Mouse (Mus musculus) embryonic facial prominence, embryonic 10.5 days (tissue): ENCODE data around the gene Il4ra. TPM values are rescaled to one million over a fixed set of nuclear protein-coding genes. Genes with fewer than 3 reads are reported as not detected.

Experiments used
- DNase-seq: peaks from one replicate; pipeline ENCODE4 v3.0.0-alpha.2; 2017; ENCODE audit warnings: low spot score
- H3K27ac ChIP-seq: fragments of 300-500 bp; sonication (generic); replicated peaks from 2 replicates; pipeline ENCODE4 v1.5.1; 2016; ENCODE audit warnings: mild to moderate bottlenecking
- H3K27me3 ChIP-seq: fragments of 300-500 bp; sonication (generic); replicated peaks from 2 replicates; pipeline ENCODE4 v1.6.1; 2016; ENCODE audit warnings: low read depth, mild to moderate bottlenecking; ENCODE audit not compliant: poor library complexity, severe bottlenecking
- H3K36me3 ChIP-seq: fragments of 300-500 bp; sonication (generic); replicated peaks from 2 replicates; pipeline ENCODE4 v1.6.1; 2016; ENCODE audit warnings: mild to moderate bottlenecking, moderate library complexity
- H3K4me1 ChIP-seq: fragments of 300-500 bp; sonication (generic); 2 replicates; pipeline ENCODE4 v1.6.1; 2016
- H3K4me3 ChIP-seq: fragments of 300-500 bp; sonication (generic); 2 replicates; pipeline ENCODE4 v1.5.1; 2016; ENCODE audit warnings: mild to moderate bottlenecking, moderate library complexity
- H3K9me3 ChIP-seq: fragments of 300-500 bp; sonication (generic); 2 replicates; pipeline ENCODE4 v1.6.1; 2016; ENCODE audit warnings: mild to moderate bottlenecking
- WGBS: fragments of 180-500 bp; shearing (Covaris S2); methylation state at CpG from one replicate; pipeline ENCODE4 v1.1.7; 2016; 5-methylcytosine and 5-hydroxymethylcytosine counted together
- polyA plus RNA-seq: library from polyadenylated mRNA; unstranded; fragments of >200 nt; fragmentation: Nextera tagmentation; extraction: Ambion mirVana; gene quantifications from 2 replicates; pipeline ENCODE4 v1.2.1, GENCODE M21; 2016

Il4ra gene
- polyA plus RNA-seq, 1 experiment from 2014 or later, result 3.7 TPM

GRCm38 (mm10) chr7:125607384-125608182 is 55.7 kb downstream of the Il4ra start:
- Histone ChIP-seq H3K9me3 (no peaks in the 10 kb centered on the region), H3K4me1 (peaks cover 10% of the 10 kb centered on the region; the same call in 1 of the 2 replicates), H3K27ac (no peak overlapping the region), H3K27me3 (no peaks in the 10 kb centered on the region), H3K4me3 (no peak overlapping the region), H3K36me3 (no peaks in the 10 kb centered on the region)
- no peak for DNase-seq
- WGBS, result 66% methylated on average over 6 of the region's 6 CpGs

DNA sequence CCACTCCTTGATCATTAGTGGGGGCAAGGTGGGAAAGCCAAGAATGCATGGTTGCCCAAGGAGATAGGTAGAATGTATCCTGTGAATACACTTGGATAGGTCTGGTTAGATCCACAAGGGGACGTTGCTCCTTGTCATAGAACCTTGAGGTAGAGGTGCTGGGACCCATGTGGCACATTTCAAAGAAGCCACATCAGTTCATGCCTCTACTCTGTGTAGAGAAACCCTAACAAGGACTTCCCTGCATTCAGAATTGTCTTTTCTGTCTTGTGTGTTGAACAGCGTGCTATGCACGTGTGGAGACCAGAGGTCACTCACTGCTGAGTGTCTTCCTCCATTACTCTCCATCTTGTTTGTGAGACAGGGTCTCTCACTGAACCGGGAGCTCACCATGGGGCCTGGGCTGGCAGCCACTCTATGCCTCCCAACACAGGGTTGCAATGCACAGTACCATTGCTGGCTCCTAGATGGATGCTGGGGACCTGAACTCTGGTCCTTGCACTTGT is 56.3 kb downstream of the Il4ra start:
- no peak overlapping the region for H3K27ac ChIP-seq
- WGBS, result 87% methylated on average over 4 of the region's 4 CpGs
- H3K4me3 ChIP-seq, result no peak overlapping the region
- no peaks in the 10 kb centered on the region for H3K36me3 ChIP-seq
- no peaks in the 10 kb centered on the region for H3K27me3 ChIP-seq
- H3K9me3 ChIP-seq, result no peaks in the 10 kb centered on the region
- no peak for DNase-seq
- peaks cover 8% of the 10 kb centered on the region; the same call in 1 of the 2 replicates for H3K4me1 ChIP-seq

GRCm38 (mm10) chr7:125613579-125613978 is 61.7 kb downstream of the Il4ra start:
- H3K36me3 ChIP-seq, result no peaks in the 10 kb centered on the region
- no peaks in the 10 kb centered on the region for H3K4me1 ChIP-seq
- 78% methylated on average over 5 of the region's 5 CpGs for WGBS
- no peaks in the 10 kb centered on the region for H3K9me3 ChIP-seq
- H3K27ac ChIP-seq, result no peak overlapping the region
- H3K27me3 ChIP-seq, result no peaks in the 10 kb centered on the region
- no peak for DNase-seq
- H3K4me3 ChIP-seq, result no peak overlapping the region

GRCm38 (mm10) chr7:125615453-125615852 is 63.5 kb downstream of the Il4ra start:
- H3K4me3 ChIP-seq, result no peak overlapping the region
- 90% methylated on average over 7 of the region's 7 CpGs for WGBS
- DNase-seq, result no peak
- no peaks in the 10 kb centered on the region for H3K4me1 ChIP-seq
- no peak overlapping the region for H3K27ac ChIP-seq
- no peaks in the 10 kb centered on the region for H3K9me3 ChIP-seq
- H3K27me3 ChIP-seq, result no peaks in the 10 kb centered on the region
- H3K36me3 ChIP-seq, result no peaks in the 10 kb centered on the region

GRCm38 (mm10) chr7:125618016-125618415 is 66.1 kb downstream of the Il4ra start:
- no peak overlapping the region for H3K27ac ChIP-seq
- 77% methylated on average over 7 of the region's 7 CpGs for WGBS
- H3K4me3 ChIP-seq, result no peak overlapping the region
- H3K4me1 ChIP-seq, result peaks cover 14% of the 10 kb centered on the region
- H3K9me3 ChIP-seq, result no peaks in the 10 kb centered on the region
- no peaks in the 10 kb centered on the region for H3K36me3 ChIP-seq
- no peaks in the 10 kb centered on the region for H3K27me3 ChIP-seq
- DNase-seq, result no peak

GRCm38 (mm10) chr7:125620077-125620476 is 68.2 kb downstream of the Il4ra start:
- WGBS, result 78% methylated on average over 4 of the region's 4 CpGs
- DNase-seq, result no peak

DNA sequence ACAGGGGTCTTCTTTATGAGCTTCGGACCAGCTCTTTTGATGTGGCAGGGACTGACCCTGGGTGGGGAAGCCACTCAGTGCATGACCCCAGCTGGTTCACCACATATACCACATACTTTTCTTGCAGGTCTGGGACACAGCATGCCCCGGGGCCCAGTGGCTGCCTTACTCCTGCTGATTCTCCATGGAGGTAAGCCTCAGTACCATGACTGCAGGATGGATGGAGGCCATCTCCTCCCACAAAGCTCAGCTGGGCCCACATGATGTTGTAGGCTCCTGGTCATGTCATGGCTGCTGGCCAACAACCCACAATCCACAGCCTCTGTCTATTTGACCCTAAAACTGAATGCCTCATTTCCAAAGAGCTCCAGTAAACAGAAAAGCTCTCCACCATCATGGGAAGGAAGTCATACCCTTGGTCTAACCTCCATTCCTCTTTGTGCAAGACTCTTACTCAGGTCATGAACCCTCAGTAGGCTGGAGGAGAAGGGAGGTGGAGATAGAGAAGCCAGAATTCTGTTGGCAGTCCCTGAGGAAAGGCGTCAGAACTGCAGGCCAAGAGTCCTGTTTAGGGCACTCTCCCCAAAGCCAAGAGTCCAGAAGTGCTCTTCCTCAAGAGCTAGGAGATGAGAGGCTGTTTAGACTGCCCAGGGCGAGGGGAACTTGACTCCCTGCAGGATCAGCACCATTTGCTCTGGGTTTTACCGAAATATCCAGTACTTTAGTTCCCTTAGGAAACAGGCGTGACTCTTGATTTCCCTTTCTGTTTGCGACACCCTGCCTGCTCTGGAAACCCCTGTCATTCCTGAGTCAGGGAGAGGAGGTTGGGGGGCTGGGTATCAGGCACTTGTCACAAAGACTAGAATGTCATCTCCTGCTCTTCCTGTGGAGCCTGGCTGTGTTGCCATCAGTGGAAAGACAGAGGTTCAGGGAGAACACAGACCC is 71.1 kb downstream of the Il4ra start:
- no peaks in the 10 kb centered on the region for H3K36me3 ChIP-seq
- no peak overlapping the region for H3K4me3 ChIP-seq
- no peak overlapping the region for H3K27ac ChIP-seq
- H3K27me3 ChIP-seq, result no peaks in the 10 kb centered on the region
- H3K9me3 ChIP-seq, result no peaks in the 10 kb centered on the region
- WGBS, result 73% methylated on average over 7 of the region's 7 CpGs
- H3K4me1 ChIP-seq, result peaks cover 24% of the 10 kb centered on the region
- no peak for DNase-seq

More at GRCm38 (mm10) chr7:125620077-125620476, 68.2 kb downstream of the Il4ra start:
- no peaks in the 10 kb centered on the region for H3K9me3 ChIP-seq
- no peak overlapping the region for H3K27ac ChIP-seq
- no peak overlapping the region for H3K4me3 ChIP-seq
- H3K36me3 ChIP-seq, result no peaks in the 10 kb centered on the region
- H3K27me3 ChIP-seq, result no peaks in the 10 kb centered on the region
- peaks cover 14% of the 10 kb centered on the region for H3K4me1 ChIP-seq

- Histone ChIP-seq H3K4me3 (no peak overlapping the region), H3K27me3 (no peaks in the 10 kb centered on the region), H3K27ac (no peak overlapping the region), H3K9me3 (0 out of 2 replicates have a peak, but pooled peaks cover 3% of the 10 kb centered on the region), H3K4me1 (peaks cover 26% of the 10 kb centered on the region), H3K36me3 (no peaks in the 10 kb centered on the region)
- 61% methylated on average over 4 of the region's 4 CpGs for WGBS
- DNase-seq, result no peak
These were observed 73.3 kb downstream of the Il4ra start for GRCm38 (mm10) chr7:125625219-125625618.

DNA sequence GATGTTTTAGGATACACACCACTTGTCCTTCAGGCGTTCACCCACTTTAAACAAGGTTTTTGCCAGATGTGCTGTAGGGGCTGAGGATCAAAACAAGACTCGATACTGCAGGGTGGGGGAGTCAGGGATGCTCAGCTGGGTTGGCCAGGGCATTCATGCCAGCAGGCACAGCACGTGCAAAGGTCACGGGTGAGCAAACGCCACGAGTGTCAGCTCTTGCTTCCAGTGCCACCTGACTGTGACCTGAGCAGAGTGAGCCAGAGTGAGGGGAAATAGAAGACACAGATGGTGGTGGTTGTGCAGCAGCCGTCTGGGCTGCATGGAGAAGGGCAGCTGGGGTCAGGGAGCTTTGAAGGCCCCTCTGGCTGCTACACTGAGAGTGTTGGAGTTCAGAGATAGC is 73.9 kb downstream of the Il4ra start:
- Histone ChIP-seq H3K27ac (no peak overlapping the region; the same call in 1 of the 2 replicates), H3K27me3 (no peaks in the 10 kb centered on the region), H3K36me3 (no peaks in the 10 kb centered on the region), H3K4me1 (peaks cover 27% of the 10 kb centered on the region), H3K4me3 (no peak overlapping the region), H3K9me3 (0 out of 2 replicates have a peak, but pooled peaks cover 3% of the 10 kb centered on the region)
- WGBS, result 56% methylated on average over 7 of the region's 7 CpGs
- DNase-seq, result no peak

Other genes with a start within 250 kb of the Il4ra start
- 16.4 and 16.5 TPM in 2 replicates for gene Kdm8, start 107.4 kb upstream of the Il4ra start, polyA plus RNA-seq
- gene Nsmce1, start 60.5 kb upstream of the Il4ra start, polyA plus RNA-seq, result 120 and 123 TPM in 2 replicates
- gene Il21r, start 51.3 kb downstream of the Il4ra start, polyA plus RNA-seq, result 0.35 and 0.38 TPM in 2 replicates
- gene Gtf3c1, start 155.7 kb downstream of the Il4ra start, polyA plus RNA-seq, result 49.3 and 52.1 TPM in 2 replicates
- gene D430042O09Rik, start 155.8 kb downstream of the Il4ra start, polyA plus RNA-seq, result 8.8 and 8.9 TPM in 2 replicates